Mouse (Mus musculus): ENCODE measurements at regions not wholly inside any gene's neighbourhood (a gene's known extent, or its start where the extent isn't known, plus 50 kb on each side); places are given as distances from the start of the nearest gene placed in this dataset.

DNA sequence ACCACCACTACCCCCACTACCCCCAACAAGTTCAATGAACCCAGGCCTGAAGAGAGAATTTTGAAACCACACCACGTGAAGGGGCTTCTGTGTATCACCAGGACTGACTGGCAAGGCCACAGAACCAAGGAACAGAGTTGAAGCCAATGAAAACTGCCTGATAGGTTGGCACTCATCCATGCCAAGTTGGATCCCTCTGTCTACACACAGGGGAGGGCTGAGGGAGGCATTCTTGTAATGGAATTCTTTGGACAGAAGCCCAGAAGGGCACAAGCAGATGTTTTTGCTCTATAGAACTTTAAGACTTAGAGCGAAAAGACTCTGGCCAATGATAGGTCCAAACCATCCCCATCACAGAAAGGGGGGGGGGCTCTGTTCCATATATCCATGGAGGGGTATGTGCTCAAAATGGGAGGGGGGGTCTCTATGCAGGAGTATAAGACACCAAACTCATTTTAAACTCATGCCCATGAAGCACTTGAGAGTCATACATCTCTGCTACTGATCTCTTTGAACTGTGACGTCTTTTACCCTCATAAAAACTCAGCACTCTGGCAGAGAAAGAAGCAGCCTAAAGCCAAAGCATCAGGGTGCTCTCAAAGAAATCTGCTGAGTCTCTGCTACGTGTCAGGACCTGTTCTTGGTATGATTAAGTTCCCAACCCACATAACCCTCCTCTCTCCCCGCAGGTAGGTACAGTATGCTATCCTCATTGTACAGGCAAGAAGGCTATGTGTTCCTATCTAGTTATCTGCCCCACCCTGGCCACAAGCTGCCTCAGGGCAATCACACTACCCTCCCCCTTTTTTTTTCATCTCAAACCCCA, 567.1 kb downstream of the Insc start:
- no peak for TF ChIP-seq CTCF (IDR thresholded peaks at IDR 0.05; ENCODE audit: borderline replicate concordance, control insufficient read depth, extremely low read depth, insufficient read depth, low read length, poor library complexity)
- no peak for TF ChIP-seq POLR2A (IDR thresholded peaks at IDR 0.05; ENCODE audit: control insufficient read depth, extremely low read depth, insufficient read depth, low read length, poor library complexity)
